Mouse (Mus musculus) v-Abl transformed pro-B cells (cell line): ENCODE measurements around the gene Fam110a.

Experiments used
- in situ Hi-C, 2 experiments: fragments of 400-800 bp; cut with MboI; formaldehyde crosslinking; loops; one replicate each; pipeline ENCODE4 v1.15.1; 2025; ENCODE audit not compliant: unreplicated experiment in 2 of 2

Fam110a gene

GRCm38 (mm10) chr2:151976067-151976466 is 4.0 kb downstream of the Fam110a start:
- in situ Hi-C loops = loop anchor here (5.0 to 25.0 kb wide), 7 partner anchors 389 to 1414 kb away; partner anchors contain the start of genes Acss1 (in 2 of the 2), Abhd12 (in 1 of the 2), Cst7 (in 1 of the 2) and Fkbp1a (in 1 of the 2)

- in situ Hi-C loops = loop anchor here (5.0 to 25.0 kb wide), 7 partner anchors 390 to 1413 kb away; partner anchors contain the start of genes Acss1 (in 2 of the 2), Abhd12 (in 1 of the 2), Cst7 (in 1 of the 2) and Fkbp1a (in 1 of the 2)
Observed at GRCm38 (mm10) chr2:151975295-151975694, 4.7 kb downstream of the Fam110a start.

- in situ Hi-C loops = loop anchor here in 1 of 2 experiments (10.0 kb wide), 1 partner anchor 391 kb away; no protein-coding TSS in a partner anchor
Observed at GRCm38 (mm10) chr2:151973595-151974562, 6.1 kb downstream of the Fam110a start.

GRCm38 (mm10) chr2:151972880-151973594 is 7.0 kb downstream of the Fam110a start:
- in situ Hi-C loops = loop anchor here in 1 of 2 experiments (10.0 kb wide), 1 partner anchor 392 kb away; no protein-coding TSS in a partner anchor

- in situ Hi-C loops = loop anchor here in 1 of 2 experiments (10.0 kb wide), 1 partner anchor 393 kb away; no protein-coding TSS in a partner anchor
Observed at GRCm38 (mm10) chr2:151971748-151972147, 8.3 kb downstream of the Fam110a start.

GRCm38 (mm10) chr2:151970191-151971172 is 9.5 kb downstream of the Fam110a start:
- in situ Hi-C loops = loop anchor here in 1 of 2 experiments (10.0 kb wide), 1 partner anchor 394 kb away; no protein-coding TSS in a partner anchor

- in situ Hi-C loops = no loop called here
Observed at GRCm38 (mm10) chr2:151969396-151969795, 10.6 kb downstream of the Fam110a start.

- in situ Hi-C loops = no loop called here
Observed at GRCm38 (mm10) chr2:151968986-151969385, 11.0 kb downstream of the Fam110a start.

- in situ Hi-C loops = no loop called here
Observed at GRCm38 (mm10) chr2:151968451-151968850, 11.6 kb downstream of the Fam110a start.

- in situ Hi-C loops = no loop called here
Observed at GRCm38 (mm10) chr2:151967792-151968191, 12.2 kb downstream of the Fam110a start.

- in situ Hi-C loops = no loop called here
Observed at GRCm38 (mm10) chr2:151967176-151967750, 12.8 kb downstream of the Fam110a start.

GRCm38 (mm10) chr2:151964052-151964451 is 16.0 kb downstream of the Fam110a start:
- in situ Hi-C loops = no loop called here

GRCm38 (mm10) chr2:151963319-151963718 is 16.7 kb downstream of the Fam110a start:
- in situ Hi-C loops = no loop called here

- in situ Hi-C loops = no loop called here
Observed at GRCm38 (mm10) chr2:151962474-151962873, 17.5 kb downstream of the Fam110a start.

- in situ Hi-C loops = no loop called here
Observed at GRCm38 (mm10) chr2:151961284-151962196, 18.5 kb downstream of the Fam110a start.

GRCm38 (mm10) chr2:151959274-151959673 is 20.7 kb downstream of the Fam110a start:
- in situ Hi-C loops = no loop called here

- in situ Hi-C loops = no loop called here
Observed at GRCm38 (mm10) chr2:151956500-151957137, 23.4 kb downstream of the Fam110a start.

- in situ Hi-C loops = no loop called here
Observed at GRCm38 (mm10) chr2:151953665-151954064, 26.4 kb downstream of the Fam110a start.
